Mouse (Mus musculus) ES-E14 (cell line): ENCODE measurements around the gene Ccdc30. TPM values are rescaled to one million over a fixed set of nuclear protein-coding genes. Genes with fewer than 3 reads are reported as not detected.
A peak's percentile ranks its signal among the peaks of the same experiment; 100 is the strongest.

Experiments
- DNase-seq: peaks from one replicate; pipeline ENCODE4 v3.0.0-alpha.2; 2013; ENCODE audit warnings: low read depth, low spot score
- H3K27ac ChIP-seq: 2 replicates; pipeline ENCODE4 v1.5.1; 2012; ENCODE audit warnings: low read depth, mild to moderate bottlenecking, low read length, moderate library complexity, mixed read lengths; ENCODE audit not compliant: poor library complexity, insufficient read depth, severe bottlenecking
- H3K36me3 ChIP-seq: 2 replicates; pipeline ENCODE4 v1.6.1; 2012; ENCODE audit warnings: mild to moderate bottlenecking, low read length, moderate library complexity, mixed read lengths; ENCODE audit not compliant: control insufficient read depth, poor library complexity, insufficient read depth, severe bottlenecking
- H3K4me1 ChIP-seq, 2 experiments: fragments of 150-350 bp in 1 of 2; sonication (generic) in 1 of 2; 2 replicates each; pipeline ENCODE4 v1.6.1; 2012; ENCODE audit warnings: low read length in 2 of 2, mild to moderate bottlenecking in 1 of 2, mixed read lengths in 1 of 2; ENCODE audit not compliant: control insufficient read depth in 2 of 2, insufficient read depth in 2 of 2, poor library complexity in 1 of 2
- H3K4me3 ChIP-seq, 2 experiments: fragments of 150-350 bp in 1 of 2; sonication (generic) in 1 of 2; 2 replicates each; pipeline ENCODE4 v1.5.1; 2012; ENCODE audit warnings: low read length in 2 of 2, low read depth in 1 of 2, mild to moderate bottlenecking in 1 of 2, mixed read lengths in 1 of 2; ENCODE audit not compliant: insufficient read depth in 1 of 2, poor library complexity in 1 of 2, severe bottlenecking in 1 of 2
- H3K9ac ChIP-seq: 2 replicates; pipeline ENCODE4 v1.6.1; 2012; ENCODE audit warnings: low read depth, mild to moderate bottlenecking, low read length, mixed read lengths; ENCODE audit not compliant: poor library complexity, insufficient read depth, severe bottlenecking
- H3K9me3 ChIP-seq: fragments of 150-350 bp; sonication (generic); 2 replicates; pipeline ENCODE4 v1.6.1; 2012; ENCODE audit warnings: low read depth, mild to moderate bottlenecking, low read length; ENCODE audit not compliant: control insufficient read depth, insufficient read depth
- CHD2 ChIP-seq: IDR thresholded peaks from 2 replicates; pipeline ENCODE4 v1.6.1; 2014; ENCODE audit warnings: mild to moderate bottlenecking, low read depth, low read length, inconsistent platforms
- HCFC1 ChIP-seq: IDR thresholded peaks from 2 replicates; pipeline ENCODE4 v1.6.1; 2012; ENCODE audit warnings: low read length, inconsistent platforms, borderline replicate concordance; ENCODE audit not compliant: insufficient read depth
- MAFK ChIP-seq: IDR thresholded peaks from 2 replicates; pipeline ENCODE4 v1.6.1; 2014; ENCODE audit warnings: mild to moderate bottlenecking, low read depth, low read length, inconsistent platforms; ENCODE audit not compliant: insufficient read depth
- ZC3H11A ChIP-seq: IDR thresholded peaks from 2 replicates; pipeline ENCODE4 v1.6.1; 2012; ENCODE audit warnings: low read depth, mild to moderate bottlenecking, inconsistent platforms, low read length, borderline replicate concordance
- ZNF384 ChIP-seq: IDR thresholded peaks from 2 replicates; pipeline ENCODE4 v1.6.1; 2012; ENCODE audit warnings: low read depth, low read length, inconsistent platforms
- in situ Hi-C, 2 experiments: fragments of 600-800 bp; cut with MboI; formaldehyde crosslinking; loops; one replicate each; pipeline ENCODE4 v1.15.1; 2025; ENCODE audit warnings: low sequenced_read_pairs in 2 of 2, inconsistent platforms in 1 of 2; ENCODE audit not compliant: unreplicated experiment in 2 of 2
- total RNA-seq: library from RNA; depleted of rRNA; stranded (reverse); fragments of 300-350 nt; gene quantifications from 2 replicates; pipeline ENCODE4 v1.2.3, GENCODE M21; 2012

Gene Ccdc30
- total RNA-seq, 1 experiment = 2.7 TPM

DNA sequence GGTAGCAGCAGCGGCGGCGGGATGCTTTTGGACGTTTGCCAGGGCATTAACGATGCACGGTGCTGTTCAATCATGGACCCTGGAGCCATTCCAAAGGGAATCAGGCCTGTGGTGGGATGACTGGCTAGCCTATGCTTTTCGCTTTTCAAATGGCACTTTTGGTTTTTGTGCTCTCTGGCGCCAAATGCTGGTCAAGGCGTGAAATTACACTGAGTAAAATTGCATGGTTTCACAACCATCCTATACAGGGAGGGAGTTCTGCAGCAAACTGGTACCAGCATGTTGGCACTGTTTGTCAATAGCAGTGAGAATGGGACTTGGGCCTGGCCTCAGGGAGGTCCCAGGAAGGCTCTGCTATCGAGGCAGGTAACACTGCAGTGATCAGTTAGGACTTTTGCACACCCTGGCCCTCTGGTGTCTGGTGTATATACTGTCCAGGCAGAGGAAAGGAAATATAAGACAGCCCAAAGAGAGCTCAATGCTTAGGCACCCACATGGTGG is 76.4 kb downstream of the Ccdc30 start:
- Histone ChIP-seq H3K36me3 (no peaks in the 10 kb centered on the region), H3K27ac (no peak overlapping the region), H3K4me3 (no peak overlapping the region), H3K9ac (no peak overlapping the region), H3K9me3 (no peaks in the 10 kb centered on the region), H3K4me1 (no peaks in the 10 kb centered on the region)
- in situ Hi-C loops = no loop called here
- TF ChIP-seq MAFK (no peak), HCFC1 (no peak), ZC3H11A (peak; percentile 12; the same call in 1 of the 2 replicates), ZNF384 (no peak)
- DNase-seq = peak; percentile 62

- no peak for DNase-seq
- Histone ChIP-seq H3K4me3 (no peak overlapping the region), H3K36me3 (no peaks in the 10 kb centered on the region), H3K9me3 (no peaks in the 10 kb centered on the region), H3K9ac (no peak overlapping the region), H3K27ac (no peak overlapping the region), H3K4me1 (no peaks in the 10 kb centered on the region)
- TF ChIP-seq ZC3H11A (no peak), ZNF384 (no peak), HCFC1 (no peak), CHD2 (no peak), MAFK (no peak)
- in situ Hi-C loops = no loop called here
Observed at GRCm38 (mm10) chr4:119338422-119338821, 76.9 kb downstream of the Ccdc30 start.

DNA sequence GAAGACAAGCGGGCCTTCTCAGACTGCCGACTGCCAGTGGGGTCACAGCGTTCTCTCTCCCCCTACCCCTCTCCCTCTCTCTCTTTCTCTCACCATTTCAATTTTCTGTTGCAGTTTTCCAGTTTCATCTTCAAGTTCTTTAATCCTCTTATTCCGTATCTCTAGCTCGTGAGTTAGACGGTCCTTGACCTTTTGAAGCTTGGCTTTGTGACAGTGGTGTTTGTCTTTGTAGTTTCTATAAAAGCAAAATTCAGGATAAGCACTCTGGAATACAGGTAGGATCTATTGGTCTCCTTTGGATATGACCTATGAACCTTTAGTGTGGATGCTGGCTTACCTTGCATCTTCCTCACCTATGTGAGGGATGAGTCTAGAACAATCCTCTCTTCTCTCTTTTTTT is 81.8 kb downstream of the Ccdc30 start:
- Histone ChIP-seq H3K4me1 (no peaks in the 10 kb centered on the region), H3K27ac (no peak overlapping the region), H3K9ac (no peak overlapping the region), H3K4me3 (no peak overlapping the region), H3K36me3 (no peaks in the 10 kb centered on the region), H3K9me3 (no peaks in the 10 kb centered on the region)
- in situ Hi-C loops = no loop called here
- no peak for DNase-seq
- TF ChIP-seq CHD2 (no peak), ZC3H11A (no peak), HCFC1 (no peak), MAFK (no peak), ZNF384 (no peak)

DNA sequence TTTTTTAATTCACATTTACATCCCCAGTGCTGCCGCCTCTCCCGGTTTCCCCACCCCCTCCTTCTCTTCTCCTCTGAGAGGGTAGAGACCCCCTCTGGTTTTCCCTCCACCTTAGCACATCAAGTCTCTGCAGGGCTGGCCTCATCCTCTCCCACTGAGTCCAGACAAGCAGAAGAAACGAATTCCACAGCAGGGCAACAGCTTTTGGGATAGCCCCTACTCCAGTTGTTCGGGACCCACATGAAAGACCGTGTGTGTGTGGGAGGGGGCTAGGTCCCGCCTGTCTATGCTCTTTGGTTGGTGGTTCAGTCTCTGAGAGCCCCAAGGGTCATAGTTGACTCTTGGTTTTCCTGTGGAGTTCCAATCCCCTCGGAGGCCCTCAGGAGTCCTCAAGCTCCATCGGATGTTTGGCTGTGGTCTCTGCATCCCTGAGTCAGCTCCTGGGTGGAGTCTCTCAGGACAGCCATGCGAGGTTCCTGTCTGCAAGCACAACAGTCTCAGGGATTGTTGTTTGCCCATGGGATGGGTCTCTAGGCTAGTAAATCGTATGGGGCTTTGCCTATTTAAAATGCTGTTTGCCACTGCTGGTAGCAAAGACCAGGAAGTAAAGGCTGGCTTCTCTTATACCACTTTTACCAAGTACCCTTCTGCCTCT is 94.3 kb downstream of the Ccdc30 start:
- H3K27ac ChIP-seq = peak overlapping the region; percentile 17; the same call in 1 of the 2 replicates
- peak overlapping the region; percentile 75 to 98 for H3K4me3 ChIP-seq
- no peak for DNase-seq
- no peak for TF ChIP-seq ZC3H11A
- no peak for TF ChIP-seq MAFK
- TF ChIP-seq ZNF384 = no peak
- no peak for TF ChIP-seq HCFC1
- TF ChIP-seq CHD2 = no peak
- H3K4me1 ChIP-seq = peaks cover 0 to 2% of the 10 kb centered on the region in 2 experiments; a peak in 1 of 4 replicates
- H3K36me3 ChIP-seq = peaks cover 14% of the 10 kb centered on the region
- H3K9me3 ChIP-seq = no peaks in the 10 kb centered on the region
- peak overlapping the region; percentile 86 for H3K9ac ChIP-seq
- in situ Hi-C loops = no loop called here
